Mouse (Mus musculus) splenic B cell, adult 2 months (primary cell): ENCODE results near the gene Lrrc36.

Experiments used
- DNase-seq: peaks from one replicate; pipeline ENCODE4 v3.0.0-alpha.2; 2011; ENCODE audit warnings: low read depth, low spot score
- H3K27me3 ChIP-seq: 2 replicates; pipeline ENCODE4 v1.6.1; 2012; ENCODE audit warnings: mild to moderate bottlenecking, low read length, moderate library complexity, mixed read lengths; ENCODE audit not compliant: control insufficient read depth, poor library complexity, insufficient read depth, severe bottlenecking
- H3K36me3 ChIP-seq: 2 replicates; pipeline ENCODE4 v1.6.1; 2012; ENCODE audit warnings: mild to moderate bottlenecking, low read length, moderate library complexity, mixed read lengths; ENCODE audit not compliant: control insufficient read depth, poor library complexity, insufficient read depth, severe bottlenecking

Gene Lrrc36

DNA sequence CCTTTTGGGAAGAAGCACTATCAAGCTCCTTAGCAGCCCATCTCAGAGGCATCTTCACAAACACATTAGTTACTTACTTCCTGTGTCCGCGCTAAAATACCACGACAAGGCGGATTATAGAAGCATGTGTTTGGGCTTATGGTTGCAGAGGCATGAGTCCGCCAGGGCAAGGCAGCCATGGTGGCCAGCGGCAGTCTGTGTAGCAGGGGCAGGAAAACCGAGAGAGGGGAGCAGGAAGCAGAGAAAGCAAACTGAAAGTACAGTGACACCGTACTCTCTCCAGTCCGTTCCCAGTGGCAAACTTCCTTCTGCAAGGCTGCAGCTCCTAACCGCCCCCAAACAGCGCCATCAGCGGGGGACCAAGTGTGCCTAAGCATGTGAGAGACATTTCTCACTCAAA, 86.4 kb downstream of the Lrrc36 start:
- H3K27me3 ChIP-seq, result no peaks in the 10 kb centered on the region
- DNase-seq, result no peak
- no peaks in the 10 kb centered on the region for H3K36me3 ChIP-seq

- no peaks in the 10 kb centered on the region for H3K27me3 ChIP-seq
- H3K36me3 ChIP-seq, result no peaks in the 10 kb centered on the region
- no peak for DNase-seq
These were observed 91.2 kb downstream of the Lrrc36 start for GRCm38 (mm10) chr8:105504617-105505016.

- DNase-seq, result no peak
- Histone ChIP-seq H3K27me3 (no peaks in the 10 kb centered on the region), H3K36me3 (no peaks in the 10 kb centered on the region)
These were observed 93.6 kb downstream of the Lrrc36 start for GRCm38 (mm10) chr8:105506977-105507376.

DNA sequence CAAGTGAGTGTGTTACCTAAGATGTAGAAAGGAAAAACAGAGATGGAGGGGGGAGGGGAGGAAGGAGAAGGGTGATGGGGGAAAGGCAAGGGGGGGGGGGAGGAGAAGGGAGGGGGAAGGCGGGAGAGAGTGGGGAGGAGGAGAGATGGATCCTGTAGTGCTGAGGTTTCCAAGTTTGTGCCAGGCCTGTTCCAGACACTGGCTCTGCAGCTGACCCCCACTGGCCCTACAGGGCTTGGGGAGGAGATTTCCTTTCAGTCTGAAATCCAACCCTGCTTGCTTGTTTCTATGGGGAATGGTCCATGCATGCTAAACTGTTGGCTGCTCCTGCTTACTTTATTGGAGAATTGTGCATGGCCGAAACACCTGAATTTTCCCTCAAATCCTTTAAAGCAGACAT, 95.4 kb downstream of the Lrrc36 start:
- H3K36me3 ChIP-seq, result no peaks in the 10 kb centered on the region
- no peaks in the 10 kb centered on the region for H3K27me3 ChIP-seq
- DNase-seq, result no peak

- Histone ChIP-seq H3K27me3 (no peaks in the 10 kb centered on the region), H3K36me3 (no peaks in the 10 kb centered on the region)
- DNase-seq, result no peak
These were observed 96.8 kb downstream of the Lrrc36 start for GRCm38 (mm10) chr8:105509997-105510735.
